Mouse (Mus musculus) right cerebral cortex, adult 18-20 months (tissue): ENCODE data around the gene Slc25a29.
A peak's percentile ranks its signal among the peaks of the same experiment; 100 is the strongest.
"Not testable (repeated sequence)": the region's sequence is repeated elsewhere in the genome, so short reads cannot be mapped to it uniquely, and the experiment has no call there.

Experiments used
- DNase-seq: peaks from one replicate; pipeline ENCODE4 v3.0.0; 2022; ENCODE audit warnings: mixed read lengths

The Slc25a29 gene

DNA sequence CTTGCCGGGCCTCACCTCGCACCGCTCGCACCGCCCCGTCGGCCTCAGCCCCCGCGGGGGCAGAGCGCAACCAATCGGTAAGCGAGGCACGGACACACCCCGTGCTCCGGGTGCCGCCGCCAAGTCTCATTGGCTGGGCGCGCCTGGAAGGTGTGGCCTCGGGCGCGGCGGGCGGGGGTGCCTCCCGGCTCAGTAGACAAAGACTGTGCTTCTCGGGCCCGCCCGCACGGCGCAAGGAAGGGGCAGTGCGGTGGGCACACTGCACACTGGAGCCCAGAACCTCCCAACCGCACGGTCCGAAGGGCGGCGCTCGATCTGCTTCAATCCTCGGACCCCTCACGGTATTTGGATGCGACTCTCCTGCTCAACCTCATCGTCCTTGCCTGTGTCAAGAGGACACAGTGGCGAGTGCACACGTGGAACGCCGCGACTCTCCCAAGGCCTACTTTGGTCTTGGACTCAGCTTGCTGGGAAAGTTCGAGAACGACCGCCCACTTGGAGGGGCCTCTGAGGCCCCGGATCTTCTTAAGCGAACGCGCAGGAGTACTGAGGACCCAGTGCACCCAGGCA, at the start of gene Slc25a29, which contains the start of gene Slc25a47:
TSS of gene Slc25a29 (minus strand) at position 44 of the 570 bp plus-strand sequence.
TSS of gene Slc25a47 (plus strand) at position 207 of the 570 bp plus-strand sequence.
- peak; percentile 97 for DNase-seq

DNA sequence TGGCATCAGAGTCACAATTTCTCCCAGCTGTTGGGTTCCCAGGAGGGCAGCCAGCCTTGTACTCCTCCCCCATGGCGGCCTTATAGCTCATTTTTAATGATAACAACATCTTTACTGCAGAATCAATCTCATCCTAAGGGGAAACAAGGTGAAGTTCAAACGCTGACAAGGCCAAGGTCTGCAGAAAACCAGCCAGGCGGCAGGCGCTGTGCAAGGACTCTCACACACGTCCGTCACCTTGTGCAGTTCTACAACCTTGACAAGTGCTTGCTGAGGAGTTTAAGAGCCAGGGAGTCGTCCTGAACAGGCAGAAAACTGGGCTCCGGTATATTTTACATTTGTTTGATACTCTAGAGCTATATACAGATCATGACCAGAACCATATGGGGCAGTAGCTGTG, 47.1 kb upstream of the Slc25a29 start:
- no peak for DNase-seq

DNA sequence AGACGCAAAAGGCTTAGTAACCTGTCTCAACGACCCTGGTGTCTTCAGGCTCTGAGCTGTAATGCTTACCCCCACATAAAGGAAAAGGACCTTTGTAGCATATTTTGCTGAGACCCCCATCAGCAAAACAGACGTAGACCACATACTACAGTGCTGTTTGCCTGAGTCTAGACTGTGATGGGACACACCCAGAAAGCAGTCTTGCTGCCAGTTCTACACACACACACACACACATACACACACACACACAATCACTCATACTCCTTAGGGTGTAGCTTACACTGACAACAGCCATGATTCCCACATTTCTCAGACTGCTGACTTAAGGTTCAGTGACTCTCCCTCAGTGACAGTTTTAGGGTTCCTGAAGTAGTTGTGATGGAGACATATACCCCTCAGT, 45.5 kb upstream of the Slc25a29 start:
- DNase-seq = no peak

DNA sequence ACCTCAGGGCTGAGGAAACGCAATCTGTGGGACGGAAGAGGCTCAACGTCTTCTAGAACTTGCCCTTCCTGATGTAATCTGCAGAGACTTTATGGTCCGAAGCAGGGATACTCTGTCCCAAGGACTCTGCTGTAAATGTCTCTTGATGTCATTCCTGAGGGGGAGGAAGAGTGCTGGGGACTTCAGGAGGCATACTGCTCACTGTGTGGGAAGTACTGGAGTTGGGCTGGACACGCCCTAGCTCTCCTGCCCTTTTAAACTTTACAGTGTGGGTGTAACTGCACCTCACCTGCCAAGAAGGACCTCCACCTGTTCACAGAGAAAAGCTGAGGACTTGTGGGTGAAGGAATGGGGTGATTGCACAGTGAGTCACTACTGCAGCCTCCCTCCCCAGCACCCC, 44.9 kb upstream of the Slc25a29 start:
- DNase-seq = no peak

DNA sequence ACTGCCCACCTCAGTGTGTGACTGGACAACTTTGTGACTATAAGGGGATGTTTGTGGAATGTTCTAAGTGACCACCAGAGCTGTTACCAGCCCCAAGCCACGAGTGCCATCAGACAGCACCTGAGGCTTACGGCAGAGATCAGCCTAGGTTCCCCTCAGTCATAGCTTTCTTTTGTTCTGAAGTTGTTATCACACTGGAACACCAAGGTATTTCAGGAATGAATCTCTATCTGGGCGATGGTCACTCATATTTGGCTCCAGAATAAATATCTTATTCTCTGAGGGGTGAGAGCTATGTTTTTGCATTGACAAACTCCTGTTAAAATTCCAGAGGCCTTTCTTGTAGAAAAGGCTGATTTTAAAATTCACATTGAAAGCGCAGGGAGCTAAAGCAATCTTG, 43.5 kb upstream of the Slc25a29 start:
- DNase-seq = no peak

DNA sequence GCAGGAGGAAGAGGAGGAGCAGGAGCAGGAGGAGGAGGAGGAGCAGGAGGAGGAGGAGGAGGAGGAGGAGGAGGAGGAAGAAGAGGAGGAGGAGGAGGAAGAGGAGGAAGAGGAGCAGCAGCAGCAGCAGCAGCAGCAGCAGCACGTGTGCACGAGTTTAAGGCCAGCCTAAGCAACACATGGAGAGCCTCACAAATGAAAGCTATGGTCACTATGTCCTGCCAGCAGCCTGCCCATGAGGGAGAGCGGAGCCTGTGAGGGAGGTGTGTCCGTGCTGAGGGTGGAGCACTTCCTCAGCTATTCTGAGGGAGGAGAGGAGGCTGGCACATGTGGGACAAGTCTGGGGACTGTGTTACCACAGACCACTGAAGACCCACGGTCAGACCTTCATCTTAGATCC, 37.4 kb upstream of the Slc25a29 start:
- no peak for DNase-seq

DNA sequence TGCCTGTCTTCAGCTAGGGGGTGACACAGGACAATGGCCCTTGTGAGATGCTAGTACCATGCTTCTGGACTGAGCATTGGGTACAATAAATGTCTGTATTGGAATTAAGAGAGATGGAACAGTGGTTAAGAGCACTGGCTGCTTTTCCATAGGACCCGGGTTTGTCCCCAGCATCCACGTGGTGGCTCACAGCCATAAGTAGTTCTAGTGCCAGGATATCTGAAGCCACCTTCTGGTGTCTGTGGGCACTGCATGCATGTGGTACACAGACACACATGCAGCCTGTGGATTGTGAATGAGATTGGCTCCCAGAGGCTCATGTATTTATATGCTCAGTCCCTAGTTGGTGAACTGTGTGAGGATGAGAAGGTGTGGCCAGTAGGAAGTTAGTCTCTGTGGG, 33.9 kb upstream of the Slc25a29 start:
- DNase-seq = no peak

DNA sequence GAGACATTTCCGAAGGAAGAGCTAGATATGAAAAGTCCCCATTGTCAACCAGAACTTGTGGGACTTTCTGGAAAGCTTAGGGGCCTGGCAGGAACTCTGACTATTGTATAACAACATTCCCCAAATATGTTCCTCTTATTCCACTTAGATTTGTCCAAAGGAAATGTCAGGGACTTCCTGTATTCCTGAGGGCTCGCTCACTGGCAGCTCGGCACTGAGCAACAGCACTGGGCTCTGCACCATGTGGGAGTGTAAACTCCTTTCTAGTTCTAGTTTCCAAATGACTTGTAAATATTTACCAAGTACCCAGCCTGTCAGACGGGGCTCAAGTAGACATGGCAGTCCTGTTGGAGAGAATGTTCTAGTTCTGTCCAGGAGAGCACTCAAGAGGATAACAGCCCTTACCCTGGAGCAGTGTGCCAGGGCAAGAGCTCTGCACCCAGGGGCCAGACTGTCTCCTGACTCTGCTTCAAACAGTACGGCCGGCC, 29.4 kb upstream of the Slc25a29 start:
- DNase-seq = no peak

DNA sequence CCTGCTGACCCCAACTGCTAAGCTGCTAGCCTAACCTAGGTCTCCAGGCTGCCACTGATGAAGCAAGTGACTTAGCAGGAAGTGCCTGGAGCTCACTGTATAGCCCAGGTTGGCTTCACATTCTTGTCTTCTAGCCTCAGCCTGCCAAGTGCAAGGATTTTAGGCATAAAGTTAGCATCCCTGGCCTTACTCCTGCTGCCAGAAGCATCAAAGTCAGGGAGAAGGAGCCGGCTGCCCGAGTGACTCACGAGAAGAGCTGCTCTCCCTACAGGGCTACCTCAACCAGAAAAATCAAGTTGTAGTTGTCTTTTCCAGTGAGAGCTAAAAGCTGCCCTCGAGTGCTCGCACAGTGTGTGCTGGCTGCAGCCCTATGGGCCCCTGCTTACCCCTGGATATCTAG, 22.8 kb upstream of the Slc25a29 start:
- DNase-seq = no peak

DNA sequence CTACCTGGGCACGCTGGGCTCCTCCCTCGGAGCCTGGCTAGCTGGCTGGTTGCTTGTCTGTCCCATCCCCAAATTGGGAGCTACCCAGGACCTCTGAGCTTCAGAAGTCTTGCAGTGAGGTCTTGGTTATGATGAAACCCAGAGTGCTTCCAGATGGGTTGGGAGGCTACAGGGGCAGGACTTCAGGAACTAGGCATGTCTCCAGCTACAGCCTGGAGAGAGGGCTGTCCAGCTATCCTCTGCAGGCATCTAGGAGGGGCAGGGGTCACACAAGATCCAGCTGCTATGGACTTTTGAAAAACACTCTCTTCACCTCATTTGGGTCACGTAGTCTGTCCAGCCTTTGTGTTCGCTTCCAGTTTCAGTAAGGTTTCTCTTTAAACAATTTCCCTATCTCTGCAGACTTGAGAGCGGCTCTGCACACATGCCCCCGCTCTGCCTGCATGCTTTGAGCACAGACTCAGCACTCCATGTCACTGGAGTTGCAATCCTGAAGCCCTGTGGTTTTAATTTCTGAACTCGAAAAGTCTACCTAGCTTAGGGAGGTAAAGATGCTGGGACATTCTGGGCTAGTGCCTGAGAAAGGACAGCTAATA, 22.0 kb upstream of the Slc25a29 start:
- no peak for DNase-seq

DNA sequence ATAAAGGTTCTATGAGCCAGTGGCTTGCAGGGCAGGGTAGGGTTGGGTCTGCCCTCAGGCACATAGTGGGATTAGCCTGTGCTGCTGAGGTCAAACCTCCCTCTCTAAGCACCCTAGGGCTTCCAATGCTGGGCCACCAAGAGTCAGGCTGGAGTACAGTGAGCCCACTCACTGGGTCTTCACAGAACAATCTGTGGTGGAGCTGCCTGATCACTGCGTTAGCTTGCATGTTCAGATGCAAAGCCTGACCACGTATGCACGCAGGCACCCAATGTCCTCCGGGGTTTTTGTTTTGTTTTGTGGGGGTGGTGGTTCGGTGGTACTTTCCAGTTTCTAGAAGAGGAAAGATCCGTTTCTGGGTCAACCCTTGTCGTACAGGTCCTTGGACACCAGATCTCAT, 21.4 kb upstream of the Slc25a29 start:
- DNase-seq = no peak

DNA sequence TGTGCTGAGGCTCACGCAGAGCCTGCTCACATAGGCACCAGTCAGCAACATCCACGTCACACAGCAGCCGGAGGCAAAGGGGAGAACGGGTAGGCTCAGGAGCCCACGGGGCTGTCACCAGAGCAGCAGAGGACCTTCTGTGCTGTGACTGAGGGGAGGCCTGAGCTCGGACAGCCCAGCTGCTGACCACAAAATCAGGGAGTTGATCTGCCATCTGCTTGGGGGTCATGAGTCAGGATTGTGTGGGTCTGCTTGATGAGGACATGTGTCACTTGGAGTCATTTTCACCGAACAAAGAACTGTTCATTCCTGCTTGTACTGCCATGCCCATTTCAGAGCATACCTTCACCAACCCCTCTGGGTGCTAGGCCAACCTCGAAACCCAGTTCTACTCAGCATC, 20.5 kb upstream of the Slc25a29 start:
- DNase-seq = no peak

DNA sequence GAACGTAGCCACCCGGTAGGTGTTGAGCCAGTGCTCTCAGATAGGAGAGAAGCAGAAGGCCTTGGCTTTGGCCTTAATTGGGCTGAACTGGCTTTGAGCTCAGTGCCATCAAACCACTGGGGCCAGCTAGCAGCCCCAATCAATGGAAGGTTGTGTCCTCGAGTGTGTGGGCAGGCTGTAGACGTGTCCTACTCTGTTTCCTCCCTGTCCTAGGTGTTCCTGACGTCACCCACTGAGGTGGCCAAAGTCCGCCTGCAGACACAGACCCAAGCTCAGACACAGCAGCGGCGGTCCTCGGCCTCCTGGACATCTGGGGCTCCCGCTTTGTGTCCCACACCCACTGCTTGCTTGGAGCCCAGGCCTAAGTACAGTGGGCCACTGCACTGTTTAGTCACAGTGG, 19.4 kb upstream of the Slc25a29 start:
- no peak for DNase-seq

DNA sequence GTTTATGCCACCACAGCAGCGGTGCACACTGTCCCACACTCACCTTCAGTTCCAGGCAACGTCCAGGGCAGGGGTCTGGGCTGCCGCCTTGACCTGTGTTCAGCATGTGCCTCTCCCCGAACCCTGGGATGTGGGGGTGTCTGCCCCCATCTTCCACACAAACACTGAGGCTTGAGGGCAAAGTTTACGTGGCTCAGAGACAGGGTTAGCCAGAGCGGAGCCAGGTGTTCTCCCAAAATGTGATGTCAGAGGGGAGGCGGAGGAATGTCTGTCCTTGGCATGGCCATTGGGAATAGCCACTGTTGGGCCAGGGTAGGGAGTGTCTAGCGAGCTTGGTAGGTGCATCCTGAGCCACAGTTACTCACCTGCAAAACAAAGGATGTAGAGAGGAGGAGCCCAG, 17.1 kb upstream of the Slc25a29 start:
- DNase-seq = no peak

DNA sequence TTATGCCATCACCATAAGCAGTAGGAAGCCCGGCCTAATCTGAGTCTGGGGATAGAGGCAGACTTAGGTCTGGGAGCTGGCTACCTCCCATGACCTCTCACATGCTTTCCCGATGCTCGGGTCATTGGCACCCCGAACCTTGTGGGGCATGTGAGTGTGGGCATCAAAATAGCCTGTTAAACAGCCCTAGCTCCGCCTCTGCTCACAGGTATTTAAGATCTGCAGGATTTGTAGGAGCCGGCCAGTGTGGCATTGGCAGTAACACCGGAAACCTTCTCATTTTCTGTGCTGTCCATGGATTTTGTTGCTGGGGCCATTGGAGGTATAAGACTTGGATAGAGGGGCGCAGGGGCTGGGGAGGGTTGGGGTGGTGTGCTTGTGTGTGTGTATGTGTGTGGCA, 15.2 kb upstream of the Slc25a29 start:
- DNase-seq = no peak

DNA sequence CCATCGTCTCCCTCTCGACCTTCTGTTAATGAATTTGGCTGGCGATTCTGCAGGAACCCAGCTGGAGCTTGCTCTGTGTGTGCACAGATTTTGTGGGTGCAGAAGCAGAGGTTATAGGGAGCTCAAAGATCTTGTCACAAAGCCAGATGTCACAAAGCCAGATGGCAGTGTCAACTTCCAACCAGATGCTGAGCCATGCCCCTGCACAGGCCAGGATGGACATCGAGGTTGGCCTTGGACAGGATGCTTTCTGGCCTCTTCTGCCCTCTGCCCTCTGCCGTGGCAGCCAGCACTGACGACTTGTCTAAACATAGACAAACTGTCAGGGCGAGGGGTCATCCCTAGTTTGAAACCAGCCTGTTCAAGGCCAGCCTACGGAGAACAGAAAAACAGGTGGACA, 14.4 kb upstream of the Slc25a29 start:
- no peak for DNase-seq

DNA sequence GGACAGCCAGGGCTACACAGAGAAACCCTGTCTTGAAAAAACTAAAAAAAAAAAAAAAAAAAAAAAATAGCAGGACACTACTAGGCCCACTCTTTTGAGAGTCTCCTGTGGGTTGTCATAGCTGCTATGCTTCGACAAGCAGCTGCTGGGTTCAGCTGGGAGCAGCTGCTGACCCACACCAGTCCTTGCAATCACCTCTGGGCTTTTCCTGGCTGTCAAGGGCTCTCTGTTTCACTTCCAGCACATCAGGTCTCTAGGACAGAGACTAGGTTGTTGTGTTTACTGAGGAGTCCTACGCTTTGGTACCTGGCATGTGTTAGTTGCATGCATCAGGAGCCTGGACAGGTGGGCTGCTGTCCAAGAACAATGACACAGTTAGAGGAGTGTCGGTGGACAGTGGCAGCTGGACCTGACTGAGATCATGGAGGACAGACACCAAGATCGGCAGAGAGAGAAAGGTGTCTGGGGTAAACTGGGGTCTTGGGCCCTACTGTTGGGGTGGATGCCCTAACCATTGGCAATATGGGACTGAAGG, 13.9 kb upstream of the Slc25a29 start:
- DNase-seq = no peak

DNA sequence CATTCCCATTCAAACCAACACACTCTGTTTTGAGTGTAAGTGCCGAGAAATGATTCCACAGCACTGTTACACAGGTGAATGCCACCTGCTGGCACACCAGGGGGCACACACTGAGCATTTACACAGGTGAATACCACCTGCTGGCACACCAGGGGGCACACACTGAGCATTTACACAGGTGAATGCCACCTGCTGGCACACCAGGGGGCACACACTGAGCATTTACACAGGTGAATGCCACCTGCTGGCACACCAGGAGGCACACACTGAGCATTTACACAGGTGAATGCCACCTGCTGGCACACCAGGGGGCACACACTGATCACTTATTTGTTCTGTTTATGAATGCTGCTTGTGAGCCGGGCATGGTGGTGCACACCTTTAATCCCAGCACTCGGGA, 12.3 kb upstream of the Slc25a29 start:
- not testable (repeated sequence) for DNase-seq

DNA sequence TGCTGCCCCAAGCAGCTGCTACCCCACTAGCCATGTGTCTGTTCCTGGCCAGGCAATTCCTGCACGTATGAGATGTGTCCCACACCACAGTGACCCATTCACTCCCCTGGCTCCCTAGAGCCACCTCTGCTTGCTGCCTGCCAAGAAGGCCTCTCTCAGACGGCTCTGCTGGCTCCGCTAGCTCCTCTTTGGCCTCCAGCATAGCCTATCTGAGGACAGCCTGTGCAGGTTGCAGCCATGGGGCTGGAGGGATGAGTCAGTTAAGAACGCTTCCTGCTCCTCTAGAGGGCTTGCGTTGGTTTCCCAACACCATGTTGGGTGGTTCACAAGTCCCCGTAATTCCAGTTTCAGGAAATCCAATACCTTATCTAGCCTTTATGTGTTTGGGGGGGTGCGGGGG, 7.0 kb upstream of the Slc25a29 start:
- DNase-seq = no peak

DNA sequence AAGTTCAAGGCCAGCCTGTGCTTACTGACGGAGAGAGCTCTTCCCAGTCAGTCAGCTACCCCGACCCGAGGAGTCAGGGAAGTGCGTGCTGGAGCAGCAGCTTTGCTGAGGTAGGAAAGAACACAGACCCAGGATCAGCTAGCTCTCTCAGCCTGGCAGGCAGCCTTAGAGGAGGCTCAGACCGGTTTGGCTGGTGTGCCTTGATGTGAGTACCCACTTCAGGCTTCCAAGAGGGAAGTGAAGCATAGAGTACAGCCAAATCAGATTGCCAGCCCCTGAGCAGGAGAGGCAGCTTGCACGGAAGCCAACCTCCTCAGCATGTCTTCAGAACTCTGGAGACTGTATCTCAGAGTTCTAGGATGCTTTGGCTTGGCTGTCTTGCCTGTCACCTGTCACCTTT, 5.5 kb upstream of the Slc25a29 start:
- DNase-seq = no peak

DNA sequence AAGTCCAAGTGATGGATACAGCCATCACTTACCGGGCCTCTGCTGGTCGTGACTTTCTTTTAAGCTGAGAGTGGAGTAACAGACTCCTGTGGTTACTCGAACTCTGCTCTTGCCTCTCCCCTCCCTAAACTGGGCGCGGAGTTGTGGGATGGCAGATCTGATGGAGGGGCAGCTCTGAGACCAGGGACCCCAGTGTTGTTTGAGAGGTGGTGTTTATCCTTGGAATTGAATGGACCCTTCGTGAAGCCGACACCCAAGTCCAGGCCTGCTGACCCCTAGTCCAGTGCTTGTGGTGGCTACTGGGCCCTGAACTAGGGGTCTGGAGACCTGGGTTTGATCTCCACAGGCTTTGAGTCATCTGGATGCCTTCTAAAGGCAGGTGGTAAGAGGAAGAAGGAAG, 1.0 kb upstream of the Slc25a29 start:
- no peak for DNase-seq

DNA sequence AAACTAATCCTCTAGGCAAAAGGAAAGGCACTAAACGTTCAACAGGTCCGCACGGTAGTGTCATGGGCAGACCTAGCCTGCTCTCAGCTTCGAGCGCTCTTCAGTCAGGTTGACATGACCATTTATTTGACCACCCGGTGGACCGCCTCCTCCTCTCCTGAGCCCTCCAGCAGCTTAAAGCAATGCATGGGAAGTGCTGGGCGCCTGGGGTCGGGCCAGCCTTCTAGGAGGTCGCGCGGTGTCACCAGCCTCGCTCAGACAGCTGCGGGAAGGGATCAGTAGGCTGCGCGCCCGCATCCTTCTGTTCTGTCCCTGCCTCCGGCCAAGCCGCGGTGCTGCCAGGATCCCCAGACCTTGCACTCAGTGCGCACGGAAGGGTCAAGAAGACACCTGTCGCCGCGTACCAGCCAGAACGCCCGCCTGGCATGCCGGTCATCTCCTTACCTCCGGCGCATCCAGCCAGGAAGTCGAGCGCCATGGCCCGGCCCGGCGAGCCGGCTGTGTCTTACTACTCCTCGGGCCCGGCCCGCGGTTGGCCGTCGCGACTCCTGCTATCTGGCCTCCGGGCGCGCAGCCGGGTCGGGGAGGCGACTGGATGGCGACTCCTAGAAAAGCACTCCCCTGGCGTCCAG, 359 bp downstream of the Slc25a29 start:
- DNase-seq = no peak

DNA sequence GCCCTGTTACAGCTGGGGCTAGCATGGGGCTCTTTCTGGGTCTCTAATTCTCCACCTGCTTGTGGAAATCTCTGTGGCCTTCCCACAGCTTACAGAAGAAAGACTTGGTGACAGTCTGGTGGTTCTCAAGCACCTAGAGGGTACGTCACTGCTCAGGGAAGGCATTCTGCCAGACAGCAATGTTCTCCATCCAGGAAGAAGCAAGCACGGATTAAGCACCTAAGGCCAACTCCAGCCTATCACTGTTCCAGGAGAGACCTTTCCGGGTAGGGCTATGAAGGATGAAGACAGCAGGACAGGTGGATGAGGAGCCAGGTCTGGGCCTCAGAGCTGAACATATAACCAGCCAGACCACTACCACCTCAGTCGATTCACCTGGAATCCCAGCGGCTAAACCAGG, 897 bp downstream of the Slc25a29 start:
- no peak for DNase-seq

DNA sequence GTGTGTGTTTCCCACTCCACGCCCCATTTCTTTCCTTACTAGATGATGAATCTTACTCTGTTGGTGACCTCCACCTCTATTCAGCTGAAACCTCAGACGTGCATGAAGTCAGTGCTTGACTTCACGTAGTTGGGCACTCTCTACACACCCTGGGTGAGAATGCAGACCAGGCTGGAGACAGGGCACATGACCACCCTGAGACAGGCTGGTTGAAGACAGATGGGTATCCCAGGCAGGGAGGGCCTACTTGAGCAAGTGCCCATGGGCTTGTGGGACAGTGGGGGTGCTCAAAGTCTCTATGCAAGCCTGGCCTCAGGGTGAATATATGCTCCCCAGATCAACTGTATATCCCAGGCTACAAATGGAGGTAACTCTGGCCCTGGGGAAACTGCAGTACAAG, 1.3 kb downstream of the Slc25a29 start:
- DNase-seq = no peak
